Mouse (Mus musculus): ENCODE data around the gene Cldn2. TPM values are rescaled to one million over a fixed set of nuclear protein-coding genes. Genes with fewer than 3 reads are reported as not detected.

The Cldn2 gene
- polyA plus RNA-seq, 1 experiment from 2014 or later = not detected

DNA sequence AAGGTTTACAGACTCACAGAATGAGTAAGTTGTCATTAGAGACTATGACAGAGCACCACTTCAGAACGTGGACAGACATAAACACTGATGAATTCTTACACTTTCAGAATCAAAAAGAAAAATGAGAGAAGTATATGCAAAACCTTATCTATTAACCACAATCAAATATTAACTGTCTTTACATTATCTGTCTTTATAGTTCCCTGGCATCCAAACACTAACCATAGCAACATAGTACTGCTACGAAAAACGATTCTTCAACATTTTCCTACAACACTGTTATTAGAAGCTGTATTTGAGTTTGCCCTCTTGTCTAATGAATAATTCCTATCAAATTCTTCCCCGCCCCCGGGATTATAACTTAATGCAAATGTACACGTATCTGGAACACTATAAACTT lies 40.5 kb downstream of the Cldn2 start:
- peaks cover 3% of the 10 kb centered on the region for H3K27me3 ChIP-seq
- no peak for ATAC-seq (ENCODE audit: insufficient number of reproducible peaks, insufficient read depth, low FRiP score, low TSS enrichment, low read depth)
- no peak overlapping the region for H3K27ac ChIP-seq
- H3K36me3 ChIP-seq = no peaks in the 10 kb centered on the region
- no peaks in the 10 kb centered on the region for H3K9me3 ChIP-seq
- H3K4me3 ChIP-seq (replicated peaks) = no peak overlapping the region
- no peak overlapping the region for H3K4me2 ChIP-seq
- H3K9ac ChIP-seq (replicated peaks) = no peak overlapping the region
- no peaks in the 10 kb centered on the region for H3K4me1 ChIP-seq (replicated peaks)
- 80% methylated on average over 6 of the region's 6 CpGs for WGBS

DNA sequence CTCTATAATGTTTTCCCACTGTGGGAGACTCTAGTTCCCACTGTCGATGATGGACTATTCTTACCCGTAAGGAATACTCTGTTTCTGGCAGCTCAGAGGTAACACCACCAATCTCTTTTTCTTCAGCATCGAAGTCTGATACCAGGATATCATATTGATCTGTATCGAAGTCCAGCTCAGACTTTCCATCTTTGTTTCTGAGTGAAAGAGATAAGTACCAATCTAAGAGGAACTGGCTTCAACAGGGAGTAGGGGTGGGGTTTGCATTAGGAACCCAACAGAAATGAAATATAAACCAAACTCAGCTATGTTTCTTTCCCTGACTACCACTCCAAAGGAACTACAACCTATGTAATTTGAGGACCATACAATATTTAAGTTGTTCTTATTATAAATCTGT lies 54.2 kb downstream of the Cldn2 start:
- H3K27ac ChIP-seq = no peak overlapping the region
- no peak overlapping the region for H3K9ac ChIP-seq (replicated peaks)
- no peak overlapping the region for H3K4me3 ChIP-seq (replicated peaks)
- ATAC-seq (ENCODE audit: insufficient number of reproducible peaks, insufficient read depth, low FRiP score, low TSS enrichment, low read depth) = no peak
- 89% methylated on average over 4 of the region's 4 CpGs for WGBS
- no peaks in the 10 kb centered on the region for H3K36me3 ChIP-seq
- no peaks in the 10 kb centered on the region; the same call in 1 of the 2 replicates for H3K27me3 ChIP-seq
- H3K4me1 ChIP-seq (replicated peaks) = no peaks in the 10 kb centered on the region
- H3K4me2 ChIP-seq = no peak overlapping the region
- no peaks in the 10 kb centered on the region for H3K9me3 ChIP-seq

DNA sequence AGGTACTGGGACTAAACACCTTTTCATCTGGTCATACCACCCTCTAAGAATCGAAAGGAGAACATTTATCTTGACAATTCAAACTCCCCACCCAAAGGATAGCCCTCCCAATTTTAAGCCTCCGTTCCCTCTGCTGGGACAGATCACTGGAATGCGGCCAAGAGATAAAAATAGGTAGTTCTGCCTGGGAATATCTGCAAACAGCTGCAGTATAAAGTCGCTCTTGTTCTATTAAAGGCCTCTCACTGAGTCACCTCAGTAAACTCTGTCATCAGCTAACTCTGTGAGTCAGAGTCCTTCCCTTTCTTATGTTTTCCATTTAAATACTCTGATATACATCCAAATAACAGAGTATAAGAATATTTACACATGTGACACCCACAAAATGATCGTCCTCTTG lies 58.8 kb downstream of the Cldn2 start:
- Histone ChIP-seq H3K4me3 (replicated peaks) (no peak overlapping the region), H3K4me2 (no peak overlapping the region), H3K36me3 (no peaks in the 10 kb centered on the region), H3K9ac (replicated peaks) (no peak overlapping the region), H3K27me3 (peaks cover 7% of the 10 kb centered on the region), H3K27ac (no peak overlapping the region), H3K9me3 (no peaks in the 10 kb centered on the region), H3K4me1 (replicated peaks) (no peaks in the 10 kb centered on the region)
- 75% methylated on average over 5 of the region's 5 CpGs for WGBS
- ATAC-seq (ENCODE audit: insufficient number of reproducible peaks, insufficient read depth, low FRiP score, low TSS enrichment, low read depth) = no peak

Other genes with a start within 250 kb of the Cldn2 start
- gene Rnf128, start 237.5 kb upstream of the Cldn2 start, polyA plus RNA-seq (2016; fragmentation: Nextera tagmentation; extraction: Ambion mirVana) = 5.5 and 5.7 TPM in 2 replicates
- gene Tbc1d8b, start 115.8 kb upstream of the Cldn2 start, polyA plus RNA-seq (2016; fragmentation: Nextera tagmentation; extraction: Ambion mirVana) = 2.1 and 2.3 TPM in 2 replicates
- gene Gm15013, start 86.3 kb upstream of the Cldn2 start, polyA plus RNA-seq (2016; fragmentation: Nextera tagmentation; extraction: Ambion mirVana) = 0.36 and 0.56 TPM in 2 replicates
- gene Ripply1, start 18.5 kb upstream of the Cldn2 start, polyA plus RNA-seq (2016; fragmentation: Nextera tagmentation; extraction: Ambion mirVana) = not detected in 2 replicates
- gene Morc4, start 70.8 kb downstream of the Cldn2 start, polyA plus RNA-seq (2016; fragmentation: Nextera tagmentation; extraction: Ambion mirVana) = 13.2 and 14.5 TPM in 2 replicates
- gene Rbm41, start 197.8 kb downstream of the Cldn2 start, polyA plus RNA-seq (2016; fragmentation: Nextera tagmentation; extraction: Ambion mirVana) = 7.6 and 9.2 TPM in 2 replicates